Mouse (Mus musculus) inflammation-experienced regulatory T-cells, adult 6 months (primary cell): ENCODE results near the gene Mtmr14. TPM values are rescaled to one million over a fixed set of nuclear protein-coding genes. Genes with fewer than 3 reads are reported as not detected.

Source experiments
- ATAC-seq: one replicate; pipeline ENCODE4 v1.8.0; 2017
- polyA plus RNA-seq, 3 experiments: library from polyadenylated mRNA; unstranded; fragments of 100-300 nt; shearing (Covaris generic); gene quantifications; one replicate each; pipeline ENCODE4 v1.2.1; 2017

Gene Mtmr14
- polyA plus RNA-seq, 3 experiments from 2014 or later = 12.0 to 18.4 (median 16.2) TPM

- no peak for ATAC-seq
These were observed 44.6 kb downstream of the Mtmr14 start, which contains the start of gene Cpne9 for GRCm38 (mm10) chr6:113282101-113282802. Gene Cpne9, plus strand, starts transcription at chr6:113282307.

GRCm38 (mm10) chr6:113282969-113283368 is 45.3 kb downstream of the Mtmr14 start:
- ATAC-seq = no peak

GRCm38 (mm10) chr6:113283500-113283899 is 45.9 kb downstream of the Mtmr14 start:
- ATAC-seq = no peak

- ATAC-seq = no peak
These were observed 47.3 kb downstream of the Mtmr14 start for GRCm38 (mm10) chr6:113284931-113285330.

GRCm38 (mm10) chr6:113286316-113286715 is 48.7 kb downstream of the Mtmr14 start:
- ATAC-seq = no peak

GRCm38 (mm10) chr6:113287236-113287635 is 49.6 kb downstream of the Mtmr14 start:
- ATAC-seq = no peak

GRCm38 (mm10) chr6:113289346-113289745 is 51.7 kb downstream of the Mtmr14 start:
- ATAC-seq = no peak

- no peak for ATAC-seq
These were observed 52.7 kb downstream of the Mtmr14 start for GRCm38 (mm10) chr6:113290346-113290745.

GRCm38 (mm10) chr6:113292938-113293337 is 55.3 kb downstream of the Mtmr14 start:
- ATAC-seq = no peak

GRCm38 (mm10) chr6:113296046-113296445 is 58.4 kb downstream of the Mtmr14 start:
- no peak for ATAC-seq

- ATAC-seq = no peak
These were observed 59.0 kb downstream of the Mtmr14 start for GRCm38 (mm10) chr6:113296639-113297038.

GRCm38 (mm10) chr6:113301350-113301749 is 63.7 kb downstream of the Mtmr14 start:
- ATAC-seq = no peak

- ATAC-seq = no peak
These were observed 64.6 kb downstream of the Mtmr14 start for GRCm38 (mm10) chr6:113302258-113302657.

- peak; percentile 93 for ATAC-seq
These were observed 68.8 kb downstream of the Mtmr14 start for GRCm38 (mm10) chr6:113306322-113306985.

- ATAC-seq = peak; percentile 16
These were observed 69.3 kb downstream of the Mtmr14 start, which contains the start of gene Brpf1 for GRCm38 (mm10) chr6:113306986-113307349. Gene Brpf1, plus strand, starts transcription at chr6:113307137.

- ATAC-seq = no peak
These were observed 70.0 kb downstream of the Mtmr14 start for GRCm38 (mm10) chr6:113307481-113308121.

- ATAC-seq = no peak
These were observed 70.5 kb downstream of the Mtmr14 start for GRCm38 (mm10) chr6:113308141-113308540.

GRCm38 (mm10) chr6:113315972-113316371 is 78.3 kb downstream of the Mtmr14 start:
- no peak for ATAC-seq

- ATAC-seq = peak; percentile 94
These were observed 89.1 kb downstream of the Mtmr14 start, which contains the start of gene Ogg1 for GRCm38 (mm10) chr6:113326533-113327315. Gene Ogg1, plus strand, starts transcription at chr6:113326972.

- no peak for ATAC-seq
These were observed 91.8 kb downstream of the Mtmr14 start for GRCm38 (mm10) chr6:113329396-113329795.

- ATAC-seq = peak; percentile 11
These were observed 92.9 kb downstream of the Mtmr14 start for GRCm38 (mm10) chr6:113330547-113330946.
